Mouse (Mus musculus): Measurements from ENCODE around the gene Mylk4.
A peak's percentile ranks its signal among the peaks of the same experiment; 100 is the strongest.

Mylk4 gene

DNA sequence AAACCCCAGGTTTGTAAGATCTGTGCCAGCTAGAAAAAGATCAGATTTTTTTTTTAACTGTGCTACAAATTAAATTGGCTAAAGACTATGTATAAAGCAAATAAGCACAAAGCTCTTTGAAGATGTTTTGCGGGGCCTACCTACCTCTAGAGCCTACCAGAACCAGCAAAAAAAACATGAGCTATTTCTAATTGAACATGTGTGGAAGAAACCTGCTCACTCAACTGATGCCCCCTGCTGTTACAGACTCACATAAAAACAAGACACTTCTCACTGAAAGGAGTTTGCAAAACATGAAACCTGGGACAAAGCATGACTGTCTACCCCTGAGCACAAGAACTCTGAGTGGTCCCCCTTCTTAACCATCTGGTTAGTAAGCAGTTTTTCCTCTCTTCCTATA lies 13.3 kb upstream of the Mylk4 start:
- DNase-seq (ENCODE audit: low read depth, low spot score): no peak

DNA sequence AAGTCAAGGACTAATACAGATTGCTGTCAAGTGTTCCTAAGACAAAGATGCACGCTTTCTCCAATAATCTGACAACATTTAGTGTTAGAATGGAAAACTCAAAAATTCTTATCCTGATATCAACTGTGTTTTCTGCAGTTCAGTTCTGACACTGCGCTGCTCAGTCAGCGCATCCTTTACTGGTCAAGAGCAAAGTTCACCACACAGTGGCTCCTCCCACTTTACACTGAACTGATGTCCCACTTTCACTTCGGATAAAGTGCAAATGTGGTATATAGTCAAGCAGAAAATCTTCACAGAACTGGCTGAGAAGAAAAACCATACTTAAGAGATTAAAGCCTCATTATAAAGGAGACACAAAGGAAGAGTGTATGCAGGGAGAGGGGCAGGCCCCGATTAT lies 11.4 kb upstream of the Mylk4 start:
- no peak for DNase-seq (ENCODE audit: low read depth, low spot score)

- no peak for DNase-seq (ENCODE audit: low read depth, low spot score)
Observed at GRCm38 (mm10) chr13:32794619-32795018, 10.9 kb upstream of the Mylk4 start.

DNA sequence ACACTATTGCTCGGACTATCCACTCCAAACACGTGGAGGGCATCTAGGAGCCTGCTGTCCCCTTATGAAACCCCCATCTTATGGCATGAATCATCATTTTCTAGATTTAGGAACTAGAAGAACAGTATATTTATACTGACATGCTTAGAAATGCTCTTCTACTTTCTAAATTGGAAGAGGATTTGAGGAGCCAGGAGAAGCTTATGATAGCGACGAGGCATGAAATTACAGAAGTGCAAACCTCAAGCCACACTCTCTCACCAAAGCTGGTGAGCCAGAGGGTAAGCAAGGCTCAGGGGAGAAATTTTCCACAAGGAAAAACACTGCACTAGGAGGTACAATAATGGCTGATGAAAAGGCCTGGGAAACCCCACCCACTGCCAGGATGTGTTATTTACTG lies 6.0 kb upstream of the Mylk4 start:
- DNase-seq (ENCODE audit: low read depth, low spot score): no peak

- no peak for DNase-seq (ENCODE audit: low read depth, low spot score)
Observed at GRCm38 (mm10) chr13:32787584-32787983, 3.8 kb upstream of the Mylk4 start.

- no peak for DNase-seq (ENCODE audit: low read depth, low spot score)
Observed at GRCm38 (mm10) chr13:32783055-32783454, 699 bp downstream of the Mylk4 start.

DNA sequence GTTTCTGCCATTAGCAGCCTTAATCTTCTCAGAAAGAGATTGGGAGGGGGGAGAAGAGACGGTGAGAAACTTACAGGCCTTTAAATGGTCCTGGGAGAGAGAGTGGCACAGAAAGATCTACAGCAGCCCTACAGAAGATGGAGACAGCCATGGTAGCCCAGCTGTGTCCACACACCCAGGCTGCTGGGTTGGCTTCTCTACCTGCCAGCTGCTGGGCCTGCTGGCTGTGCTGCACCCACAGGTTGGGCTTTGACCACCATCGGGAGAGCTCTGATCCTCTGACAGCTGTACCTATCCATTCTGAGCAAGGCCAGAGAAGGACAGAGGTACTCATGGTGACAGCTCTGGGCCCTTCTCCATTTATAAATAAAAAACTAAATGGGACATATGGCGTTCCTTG lies 4.9 kb downstream of the Mylk4 start:
- DNase-seq (ENCODE audit: low read depth, low spot score): no peak

GRCm38 (mm10) chr13:32776350-32776749 lies 7.4 kb downstream of the Mylk4 start:
- DNase-seq (ENCODE audit: low read depth, low spot score): no peak

DNA sequence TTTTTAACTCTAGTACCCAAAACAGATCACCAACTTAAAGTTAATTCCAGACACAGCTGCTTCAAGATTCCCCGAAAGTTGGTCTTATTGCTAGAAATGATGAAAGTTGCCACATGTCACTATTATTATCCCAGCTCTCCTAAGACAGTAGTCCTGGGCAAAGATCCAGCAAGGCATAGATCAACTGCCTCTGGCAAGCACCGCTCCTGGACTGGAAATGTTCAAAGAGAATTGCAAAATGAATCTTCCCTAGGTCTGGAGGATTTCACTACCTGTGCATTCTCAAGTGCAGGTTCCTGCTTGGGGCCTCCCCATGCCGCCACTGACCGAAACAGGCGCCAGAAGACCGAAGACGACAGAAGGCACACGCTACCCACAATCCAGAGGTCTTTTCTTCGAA lies 7.9 kb downstream of the Mylk4 start:
- DNase-seq (ENCODE audit: low read depth, low spot score): no peak

- no peak for DNase-seq (ENCODE audit: low read depth, low spot score)
Observed at GRCm38 (mm10) chr13:32769960-32770359, 13.8 kb downstream of the Mylk4 start.

DNA sequence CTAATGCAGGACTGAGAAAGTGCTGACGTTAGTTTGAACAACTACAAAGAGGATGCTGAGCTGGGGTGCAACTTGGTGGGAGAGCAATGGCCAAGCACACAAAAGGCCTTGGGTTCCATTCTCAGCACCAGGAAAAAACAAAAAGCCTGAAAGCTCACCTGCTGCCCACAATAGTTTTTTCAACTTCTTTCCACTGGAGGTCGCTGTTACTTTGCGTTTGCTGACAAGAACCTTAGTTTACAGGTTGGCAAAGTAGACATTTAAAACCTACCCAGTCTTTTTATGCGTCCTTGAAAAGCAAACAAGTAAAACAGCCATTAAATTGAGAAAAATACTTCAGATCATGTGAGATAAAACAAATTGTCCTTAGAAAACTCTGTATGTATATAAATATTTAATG lies 15.7 kb downstream of the Mylk4 start:
- DNase-seq (ENCODE audit: low read depth, low spot score): no peak

- DNase-seq (ENCODE audit: low read depth, low spot score): no peak
Observed at GRCm38 (mm10) chr13:32764448-32764847, 19.3 kb downstream of the Mylk4 start.

GRCm38 (mm10) chr13:32763141-32763540 lies 20.6 kb downstream of the Mylk4 start:
- no peak for DNase-seq (ENCODE audit: low read depth, low spot score)

- DNase-seq (ENCODE audit: low read depth, low spot score): no peak
Observed at GRCm38 (mm10) chr13:32760795-32761194, 23.0 kb downstream of the Mylk4 start.

- peak; percentile 32 for DNase-seq (ENCODE audit: low read depth, low spot score)
Observed at GRCm38 (mm10) chr13:32759036-32759435, 24.7 kb downstream of the Mylk4 start.

GRCm38 (mm10) chr13:32752066-32752657 lies 31.6 kb downstream of the Mylk4 start:
- DNase-seq (ENCODE audit: low read depth, low spot score): no peak

DNA sequence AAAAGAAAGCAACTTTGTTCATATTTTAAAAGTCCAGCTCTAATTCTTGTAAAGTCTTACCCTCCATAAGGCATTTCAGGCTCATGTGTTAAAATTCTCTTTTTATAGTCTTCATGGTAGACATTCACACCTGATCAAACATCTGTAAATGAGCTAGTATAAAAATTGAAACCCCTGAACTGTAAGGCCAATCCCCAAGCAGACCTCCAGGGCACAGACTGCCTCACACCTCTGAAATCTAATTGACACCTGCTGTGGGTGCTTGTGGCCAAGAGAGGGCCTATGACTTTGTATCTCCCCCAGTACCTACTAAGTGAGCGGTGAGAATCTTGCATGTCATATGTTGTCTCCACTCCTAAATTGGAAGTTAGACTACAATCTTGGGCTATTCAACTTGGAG lies 33.2 kb downstream of the Mylk4 start:
- DNase-seq (ENCODE audit: low read depth, low spot score): no peak

DNA sequence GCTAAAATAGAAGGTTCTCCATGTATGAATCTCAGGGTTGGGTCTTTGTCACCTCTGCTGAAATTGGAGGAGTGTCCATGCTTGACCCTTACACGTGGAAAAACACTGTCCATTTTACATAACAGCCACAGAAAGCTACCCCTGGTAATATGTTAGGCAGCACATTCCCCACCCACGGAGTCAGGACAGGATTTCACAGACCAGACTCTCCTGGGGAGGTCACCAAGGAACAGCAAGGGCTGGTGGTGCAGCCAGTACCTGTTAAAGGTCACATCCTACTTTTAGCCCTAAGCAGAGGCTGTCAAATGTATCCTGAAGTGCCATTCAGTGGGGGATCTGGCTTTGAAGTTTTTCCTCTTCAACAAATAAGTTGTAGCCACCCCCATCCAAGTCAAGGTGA lies 35.3 kb downstream of the Mylk4 start:
- DNase-seq (ENCODE audit: low read depth, low spot score): no peak

- DNase-seq (ENCODE audit: low read depth, low spot score): no peak
Observed at GRCm38 (mm10) chr13:32741161-32741560, 42.6 kb downstream of the Mylk4 start.

DNA sequence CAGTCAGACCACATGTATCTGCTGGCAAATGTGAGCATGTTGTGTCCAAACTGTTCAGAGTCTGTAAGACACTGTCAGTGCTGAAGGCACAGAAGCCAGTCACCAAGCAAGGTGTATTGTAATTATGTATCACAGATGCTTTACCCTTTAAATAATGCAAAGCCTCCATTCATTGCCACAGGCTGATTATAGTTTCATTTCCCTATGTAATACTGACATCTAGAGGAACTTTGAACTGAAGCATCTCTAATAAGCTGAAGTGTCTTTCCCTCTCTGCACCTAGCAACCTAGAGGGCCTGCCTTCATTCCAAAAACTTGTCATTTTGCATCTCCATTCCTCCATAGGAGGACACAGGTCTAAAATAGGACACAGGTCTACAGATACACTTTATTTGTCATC lies 52.5 kb downstream of the Mylk4 start:
- DNase-seq (ENCODE audit: low read depth, low spot score): no peak

DNA sequence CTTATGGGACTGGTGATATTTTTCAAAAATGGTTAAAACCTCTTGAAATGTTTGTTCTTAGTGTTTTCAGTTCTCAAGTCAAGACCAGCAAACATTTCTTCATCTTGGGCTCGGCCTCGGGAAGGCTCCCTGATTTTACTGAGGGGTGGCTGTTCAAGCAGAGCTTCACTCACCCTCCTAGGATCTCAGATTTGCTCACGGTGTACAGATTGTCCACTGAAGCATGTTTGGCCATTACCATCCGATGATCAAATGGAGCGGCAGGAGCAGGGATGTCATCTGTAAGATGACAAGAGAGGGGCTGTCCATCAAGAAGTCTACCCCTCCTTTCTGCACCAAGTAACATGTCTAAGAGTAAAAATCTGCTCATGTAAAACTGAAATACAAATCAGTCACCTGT lies 59.1 kb downstream of the Mylk4 start:
- no peak for DNase-seq (ENCODE audit: low read depth, low spot score)

- no peak for DNase-seq (ENCODE audit: low read depth, low spot score)
Observed at GRCm38 (mm10) chr13:32721717-32722116, 62.0 kb downstream of the Mylk4 start.

GRCm38 (mm10) chr13:32719284-32719683 lies 64.5 kb downstream of the Mylk4 start:
- no peak for DNase-seq (ENCODE audit: low read depth, low spot score)

DNA sequence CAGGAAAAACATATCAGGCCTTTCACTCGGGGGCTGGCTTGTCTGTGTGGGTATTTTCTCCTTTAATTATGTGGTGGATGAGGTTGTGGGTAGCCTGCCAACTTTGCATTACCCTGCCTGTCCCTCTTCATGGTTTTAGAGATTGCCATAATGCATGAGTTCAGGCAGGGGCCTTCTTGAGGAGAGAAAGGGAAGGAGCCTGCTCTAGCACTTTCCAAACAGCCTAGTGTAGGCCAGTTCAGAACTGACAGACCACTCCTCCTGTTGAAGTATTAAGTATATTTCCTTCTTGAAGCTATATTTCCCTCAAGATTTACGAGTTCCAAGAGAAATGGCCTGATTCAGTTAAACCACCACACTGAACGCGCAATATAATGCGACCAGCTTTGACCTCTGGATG lies 66.0 kb downstream of the Mylk4 start:
- no peak for DNase-seq (ENCODE audit: low read depth, low spot score)
